Mouse (Mus musculus): Measurements from ENCODE around the gene Trap1a. TPM values are rescaled to one million over a fixed set of nuclear protein-coding genes. Genes with fewer than 3 reads are reported as not detected.
"Not testable (repeated sequence)": the region's sequence is repeated elsewhere in the genome, so short reads cannot be mapped to it uniquely, and the experiment has no call there.

The Trap1a gene
- total RNA-seq (2021) (not detected), polyA plus RNA-seq (2012; rRNA removed) (not detected in 2 replicates)
- long read RNA-seq: 0 reads

GRCm38 (mm10) chrX:139333263-139333994, at the start of gene Trap1a:
Trap1a (plus strand) TSS chrX:139333683.
- no peak within 1 kb of the TSS for H3K27ac ChIP-seq
- no peak for DNase-seq
- intact Hi-C loops (cut with DNase I): no loop called here
- no peaks in the 10 kb centered on the region for H3K36me3 ChIP-seq (ENCODE audit: control insufficient read depth, insufficient read depth, low read length)
- no peaks in the 10 kb centered on the region for H3K79me2 ChIP-seq (replicated peaks; ENCODE audit: control insufficient read depth, insufficient read depth, low read length)
- no peak for TF ChIP-seq POLR2A (IDR thresholded peaks at IDR 0.05; ENCODE audit: insufficient read depth, low read depth, low read length)
- TF ChIP-seq EP300 (IDR thresholded peaks at IDR 0.05; ENCODE audit: insufficient read depth, low read depth, low read length): no peak
- no peak for TF ChIP-seq CTCF (IDR thresholded peaks at IDR 0.05)
- whole genome bisulfite sequencing: 87% methylated on average over 24 of the region's 24 CpGs
- H3K4me3 ChIP-seq: no peak within 1 kb of the TSS
- no peak within 1 kb of the TSS for H3K9ac ChIP-seq (ENCODE audit: low read depth, low read length)
- no peaks in the 10 kb centered on the region for H3K4me1 ChIP-seq (ENCODE audit: control insufficient read depth, insufficient read depth, low read length)
- H3K27me3 ChIP-seq (ENCODE audit: control insufficient read depth, insufficient read depth, low read length): no peaks in the 10 kb centered on the region

DNA sequence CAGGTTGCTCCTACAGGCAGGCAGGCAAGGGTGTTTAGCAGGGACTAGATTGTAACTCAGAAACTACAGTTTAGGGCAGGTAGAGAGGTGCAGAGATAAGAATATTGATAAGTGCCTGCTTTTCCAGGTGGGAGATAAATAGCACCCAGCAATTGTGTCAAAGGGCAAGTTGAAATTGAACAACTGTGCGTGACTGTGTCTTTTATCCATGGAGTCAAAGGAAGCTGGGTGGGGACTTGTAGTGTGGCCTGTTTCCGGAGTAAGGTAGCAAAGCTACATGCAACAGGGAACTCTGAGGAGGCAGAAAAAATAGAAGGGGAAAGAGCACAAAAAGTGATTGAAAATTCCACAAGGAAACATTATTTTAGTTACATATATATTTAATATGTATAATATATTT, 40.4 kb upstream of the Trap1a start:
- DNase-seq: no peak
- Histone ChIP-seq H3K4me1 (ENCODE audit: control insufficient read depth, insufficient read depth, low read length) (no peaks in the 10 kb centered on the region), H3K79me2 (replicated peaks; ENCODE audit: control insufficient read depth, insufficient read depth, low read length) (no peaks in the 10 kb centered on the region), H3K27me3 (ENCODE audit: control insufficient read depth, insufficient read depth, low read length) (no peaks in the 10 kb centered on the region), H3K27ac (no peak overlapping the region), H3K36me3 (ENCODE audit: control insufficient read depth, insufficient read depth, low read length) (no peaks in the 10 kb centered on the region), H3K9ac (ENCODE audit: low read depth, low read length) (no peak overlapping the region), H3K4me3 (no peak overlapping the region)
- intact Hi-C loops (cut with DNase I): no loop called here
- WGBS: 68% methylated on average over 2 of the region's 2 CpGs
- TF ChIP-seq POLR2A (IDR thresholded peaks at IDR 0.05; ENCODE audit: insufficient read depth, low read depth, low read length): no peak
- TF ChIP-seq CTCF (IDR thresholded peaks at IDR 0.05): no peak
- TF ChIP-seq EP300 (IDR thresholded peaks at IDR 0.05; ENCODE audit: insufficient read depth, low read depth, low read length): no peak

GRCm38 (mm10) chrX:139295325-139295724, 38.2 kb upstream of the Trap1a start:
- DNase-seq: no peak
- Histone ChIP-seq H3K9ac (ENCODE audit: low read depth, low read length) (no peak overlapping the region), H3K36me3 (ENCODE audit: control insufficient read depth, insufficient read depth, low read length) (no peaks in the 10 kb centered on the region), H3K27ac (no peak overlapping the region), H3K79me2 (replicated peaks; ENCODE audit: control insufficient read depth, insufficient read depth, low read length) (no peaks in the 10 kb centered on the region), H3K27me3 (ENCODE audit: control insufficient read depth, insufficient read depth, low read length) (no peaks in the 10 kb centered on the region), H3K4me1 (ENCODE audit: control insufficient read depth, insufficient read depth, low read length) (no peaks in the 10 kb centered on the region), H3K4me3 (no peak overlapping the region)
- no peak for TF ChIP-seq CTCF (IDR thresholded peaks at IDR 0.05)
- TF ChIP-seq EP300 (IDR thresholded peaks at IDR 0.05; ENCODE audit: insufficient read depth, low read depth, low read length): no peak
- TF ChIP-seq POLR2A (IDR thresholded peaks at IDR 0.05; ENCODE audit: insufficient read depth, low read depth, low read length): no peak
- WGBS: 61% methylated on average over 1 of the region's 1 CpGs
- intact Hi-C loops (cut with DNase I): no loop called here

DNA sequence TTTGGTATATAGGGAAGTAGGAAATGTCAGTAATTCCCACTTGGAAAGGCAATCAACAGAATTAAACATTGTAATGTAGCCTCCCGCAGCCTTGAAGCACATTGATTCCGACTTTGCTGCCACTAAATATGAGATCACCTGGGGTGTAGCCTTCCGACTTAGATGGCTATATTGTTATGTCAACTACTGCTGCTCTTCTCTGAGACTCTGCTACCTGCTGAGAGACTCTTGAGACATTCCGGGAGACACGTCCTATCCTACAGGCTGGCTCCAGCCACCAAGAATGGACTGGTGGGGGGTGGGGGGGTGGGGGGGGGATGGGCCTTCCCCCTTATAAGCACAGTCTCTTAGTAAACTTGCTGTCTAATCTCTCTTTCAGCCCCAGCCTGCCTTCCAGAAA, 16.1 kb upstream of the Trap1a start:
- H3K36me3 ChIP-seq (ENCODE audit: control insufficient read depth, insufficient read depth, low read length); H3K27me3 ChIP-seq (ENCODE audit: control insufficient read depth, insufficient read depth, low read length); H3K27ac ChIP-seq; H3K4me3 ChIP-seq; DNase-seq; H3K9ac ChIP-seq (ENCODE audit: low read depth, low read length); intact Hi-C loops (cut with DNase I); H3K4me1 ChIP-seq (ENCODE audit: control insufficient read depth, insufficient read depth, low read length); H3K79me2 ChIP-seq (replicated peaks; ENCODE audit: control insufficient read depth, insufficient read depth, low read length): not testable (repeated sequence)
- WGBS: 84% methylated on average over 5 of the region's 5 CpGs

- DNase-seq: no peak
- H3K4me1 ChIP-seq (ENCODE audit: control insufficient read depth, insufficient read depth, low read length): no peaks in the 10 kb centered on the region
- intact Hi-C loops (cut with DNase I): no loop called here
- no peak overlapping the region for H3K9ac ChIP-seq (ENCODE audit: low read depth, low read length)
- no peaks in the 10 kb centered on the region for H3K27me3 ChIP-seq (ENCODE audit: control insufficient read depth, insufficient read depth, low read length)
- H3K79me2 ChIP-seq (replicated peaks; ENCODE audit: control insufficient read depth, insufficient read depth, low read length): no peaks in the 10 kb centered on the region
- H3K27ac ChIP-seq: no peak overlapping the region
- TF ChIP-seq CTCF (IDR thresholded peaks at IDR 0.05): no peak
- no peak for TF ChIP-seq EP300 (IDR thresholded peaks at IDR 0.05; ENCODE audit: insufficient read depth, low read depth, low read length)
- H3K4me3 ChIP-seq: no peak overlapping the region
- H3K36me3 ChIP-seq (ENCODE audit: control insufficient read depth, insufficient read depth, low read length): no peaks in the 10 kb centered on the region
- 93% methylated on average over 9 of the region's 9 CpGs for WGBS
Observed at GRCm38 (mm10) chrX:139332583-139332982, 900 bp upstream of the Trap1a start.

DNA sequence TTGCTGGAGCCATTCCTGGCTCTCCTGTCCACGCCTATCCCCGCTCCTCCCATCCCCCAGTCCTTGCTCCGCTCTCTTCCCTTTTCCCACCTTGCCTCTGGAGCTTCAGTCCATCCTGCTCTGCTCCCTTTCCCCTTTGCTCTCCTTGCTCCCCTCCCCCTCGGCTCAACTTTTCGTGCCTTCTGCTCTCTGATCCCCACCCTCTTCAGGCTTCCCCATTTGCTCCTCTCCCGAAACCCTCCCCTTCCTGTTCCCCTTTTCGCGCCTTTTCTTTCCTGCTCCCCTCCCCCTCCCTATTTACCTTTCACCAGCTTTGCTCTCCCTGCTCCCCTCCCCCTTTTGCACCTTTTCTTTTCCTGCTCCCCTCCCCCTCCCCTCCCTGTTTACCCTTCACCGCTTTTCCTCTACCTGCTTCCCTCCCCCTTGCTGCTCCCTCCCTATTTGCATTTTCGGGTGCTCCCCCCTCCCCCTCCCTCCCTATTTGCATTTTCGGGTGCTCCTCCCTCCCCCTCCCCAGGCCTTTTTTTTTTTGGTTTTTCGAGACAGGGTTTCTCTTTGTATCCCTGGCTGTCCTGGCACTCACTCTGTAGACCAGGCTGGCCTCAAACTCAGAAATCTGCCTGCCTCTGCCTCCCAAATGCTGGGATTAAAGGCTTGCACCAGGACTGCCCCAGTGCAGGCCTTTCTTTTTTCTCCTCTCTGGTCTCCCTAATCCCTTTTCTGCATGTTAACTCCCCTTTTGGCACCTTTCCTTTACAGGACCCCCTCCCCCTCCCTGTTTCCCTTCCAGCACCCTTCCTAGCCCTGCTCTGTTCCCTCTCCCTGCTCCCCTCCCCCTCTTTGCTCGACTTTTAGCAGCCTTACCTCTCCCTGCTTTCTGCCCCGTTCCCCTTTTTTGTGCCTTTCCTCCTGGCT, 1.3 kb downstream of the Trap1a start:
- 85% methylated on average over 14 of the region's 14 CpGs for WGBS
- no peak for DNase-seq
- Histone ChIP-seq H3K36me3 (ENCODE audit: control insufficient read depth, insufficient read depth, low read length) (no peaks in the 10 kb centered on the region), H3K27ac (no peak overlapping the region), H3K9ac (ENCODE audit: low read depth, low read length) (no peak overlapping the region), H3K27me3 (ENCODE audit: control insufficient read depth, insufficient read depth, low read length) (no peaks in the 10 kb centered on the region), H3K4me3 (no peak overlapping the region), H3K4me1 (ENCODE audit: control insufficient read depth, insufficient read depth, low read length) (no peaks in the 10 kb centered on the region), H3K79me2 (replicated peaks; ENCODE audit: control insufficient read depth, insufficient read depth, low read length) (no peaks in the 10 kb centered on the region)
- intact Hi-C loops (cut with DNase I): no loop called here
- no peak for TF ChIP-seq EP300 (IDR thresholded peaks at IDR 0.05; ENCODE audit: insufficient read depth, low read depth, low read length)
- TF ChIP-seq POLR2A (IDR thresholded peaks at IDR 0.05; ENCODE audit: insufficient read depth, low read depth, low read length): no peak
- no peak for TF ChIP-seq CTCF (IDR thresholded peaks at IDR 0.05)
